Mouse (Mus musculus): ENCODE data around the gene Med12l.

Gene Med12l

GRCm38 (mm10) chr3:59005271-59005995 lies at the start of gene Med12l:
Gene Med12l (plus strand): TSS chr3:59005825.
- DNase-seq (ENCODE audit: low read depth, low spot score) = no peak

GRCm38 (mm10) chr3:58961166-58961565 lies 44.5 kb upstream of the Med12l start:
- DNase-seq (ENCODE audit: low read depth, low spot score) = no peak

GRCm38 (mm10) chr3:58977413-58977812 lies 28.2 kb upstream of the Med12l start:
- DNase-seq (ENCODE audit: low read depth, low spot score) = no peak

DNA sequence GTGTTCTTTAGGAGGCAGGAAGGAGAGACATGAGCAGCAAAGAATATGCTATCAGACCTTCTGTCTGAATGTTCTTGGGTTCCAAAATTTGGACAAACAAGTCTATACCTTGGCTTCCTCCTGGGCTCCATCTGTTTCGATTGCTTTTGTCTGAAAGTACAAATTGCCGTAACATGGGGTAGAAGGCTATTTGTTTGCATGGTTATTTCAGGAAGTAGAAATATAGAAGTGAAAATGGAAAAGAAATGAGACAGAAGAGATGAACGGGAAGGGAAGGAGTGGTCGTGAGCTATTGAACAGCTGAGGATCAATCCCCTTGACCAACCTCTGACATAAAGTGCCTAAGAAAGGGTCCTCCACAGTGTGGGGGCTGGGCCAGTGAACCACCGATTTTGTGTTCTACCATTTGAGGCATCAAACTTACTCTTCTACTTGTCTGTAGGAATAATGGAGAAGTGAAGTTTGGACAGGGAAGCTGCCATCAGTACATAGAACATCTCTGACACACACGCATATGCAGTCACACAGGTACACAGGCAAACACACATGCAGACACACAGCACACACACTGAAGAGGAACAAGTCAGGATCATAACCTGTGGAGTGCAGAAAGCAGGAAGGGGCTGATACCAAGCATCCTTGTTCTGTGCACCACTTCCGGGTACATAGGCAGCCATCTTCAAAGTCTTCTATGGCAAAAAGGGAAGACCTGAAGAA lies 27.6 kb upstream of the Med12l start:
- DNase-seq (ENCODE audit: low read depth, low spot score) = peak; percentile 42

- no peak for DNase-seq (ENCODE audit: low read depth, low spot score)
These were observed 25.0 kb upstream of the Med12l start for GRCm38 (mm10) chr3:58980579-58980978.

DNA sequence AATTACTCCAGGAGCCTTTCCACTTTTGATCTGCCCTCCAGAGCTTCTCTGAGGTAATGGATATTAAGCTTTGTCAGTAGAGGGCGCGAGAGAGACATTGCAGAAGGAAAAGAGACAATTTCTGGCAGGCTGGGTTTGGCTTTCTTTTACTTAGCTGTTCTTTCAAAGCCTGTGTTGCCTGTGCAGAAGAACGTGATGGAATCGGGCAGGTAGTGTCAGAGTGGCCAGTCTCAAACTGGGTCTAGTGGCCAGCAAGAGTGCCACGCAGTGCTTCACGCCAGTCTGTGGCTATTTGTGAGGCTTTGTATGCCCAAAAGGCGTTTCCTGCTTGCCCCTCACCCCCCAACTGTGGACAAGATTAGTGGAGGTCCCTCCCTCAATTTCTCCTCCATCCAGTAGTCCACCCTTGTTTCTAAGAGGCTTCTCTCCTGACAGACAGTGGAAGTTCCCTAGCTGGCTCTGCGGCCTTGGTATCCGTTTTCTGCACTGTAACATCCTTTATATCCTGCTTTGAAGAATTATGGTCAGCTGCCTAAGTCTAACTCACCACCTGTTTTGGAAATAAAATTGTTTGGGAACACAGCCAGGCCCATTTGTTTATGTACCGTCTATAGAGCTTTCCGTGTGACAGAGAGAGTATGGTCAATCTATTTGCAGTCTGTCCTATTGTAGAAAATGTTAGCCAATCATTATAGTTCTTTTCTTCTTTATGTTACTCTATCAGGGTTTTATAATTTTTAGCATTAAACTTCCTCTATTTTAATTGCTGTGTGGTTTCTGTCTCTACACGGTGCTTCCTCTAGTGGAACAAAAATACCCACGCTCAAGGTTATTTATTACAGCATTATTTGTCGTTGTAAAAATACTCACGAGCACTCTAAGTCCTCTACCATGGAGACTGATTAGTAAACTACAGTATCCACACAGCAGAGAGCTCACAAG lies 22.5 kb upstream of the Med12l start:
- peak; percentile 83 for DNase-seq (ENCODE audit: low read depth, low spot score)

DNA sequence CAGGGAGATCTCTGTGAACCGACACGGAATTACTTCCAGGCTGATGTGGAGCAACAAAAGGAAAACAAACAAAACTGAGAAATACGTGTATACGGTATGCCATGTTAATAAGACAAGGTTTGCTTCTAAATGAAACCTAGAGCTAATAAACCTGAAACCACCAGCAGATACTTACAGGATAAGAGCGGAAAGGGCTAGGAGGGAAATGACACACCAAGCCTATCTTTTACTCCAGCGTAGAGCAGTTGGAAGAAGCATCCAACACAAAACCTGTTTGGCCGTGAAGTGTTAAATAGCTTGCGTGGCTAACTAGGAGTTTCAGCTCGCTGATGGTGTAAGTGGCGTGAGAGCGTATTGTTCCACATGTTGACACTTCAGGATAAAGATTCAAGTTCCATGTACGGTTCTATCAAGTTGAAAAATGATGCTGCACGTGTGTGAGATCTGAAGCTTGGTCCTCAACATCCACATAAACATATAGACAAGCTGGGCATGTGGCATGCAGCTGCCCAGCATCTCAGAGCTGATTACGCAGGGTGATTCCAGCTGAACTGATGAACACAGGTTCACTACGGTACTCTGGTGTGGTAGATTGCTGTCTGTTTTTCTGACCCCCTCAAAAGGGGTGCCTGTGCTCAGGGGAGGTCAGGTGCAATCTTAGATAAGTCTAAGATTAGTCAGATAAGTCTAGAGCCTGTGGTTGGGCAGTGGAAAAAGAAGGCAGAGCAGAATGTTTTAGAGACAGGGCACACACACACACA lies 21.6 kb upstream of the Med12l start:
- DNase-seq (ENCODE audit: low read depth, low spot score) = peak; percentile 26

GRCm38 (mm10) chr3:58985816-58986215 lies 19.8 kb upstream of the Med12l start:
- DNase-seq (ENCODE audit: low read depth, low spot score) = no peak

- no peak for DNase-seq (ENCODE audit: low read depth, low spot score)
These were observed 16.3 kb upstream of the Med12l start for GRCm38 (mm10) chr3:58989374-58989773.

DNA sequence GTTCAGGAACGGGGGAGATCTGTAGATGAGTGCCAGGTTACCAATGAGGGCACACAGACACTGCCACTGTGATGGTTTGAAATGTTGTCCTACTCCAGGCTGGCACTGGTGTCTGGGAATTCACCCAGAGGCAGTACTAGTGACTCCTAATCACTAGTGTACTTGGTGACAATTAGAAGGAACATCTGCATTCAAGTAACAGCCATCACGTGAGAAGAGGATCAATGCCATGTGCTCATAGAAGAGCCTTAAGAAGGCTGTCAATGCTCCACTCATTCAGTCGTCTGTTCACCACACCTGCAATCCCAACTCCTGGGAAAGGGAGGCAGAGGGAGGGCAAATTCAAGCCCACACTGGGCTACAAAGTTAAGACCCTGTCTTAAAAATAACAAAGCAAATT lies 15.1 kb upstream of the Med12l start:
- DNase-seq (ENCODE audit: low read depth, low spot score) = no peak

GRCm38 (mm10) chr3:58992122-58992521 lies 13.5 kb upstream of the Med12l start:
- no peak for DNase-seq (ENCODE audit: low read depth, low spot score)

GRCm38 (mm10) chr3:58993619-58994018 lies 12.0 kb upstream of the Med12l start:
- no peak for DNase-seq (ENCODE audit: low read depth, low spot score)

- no peak for DNase-seq (ENCODE audit: low read depth, low spot score)
These were observed 1.9 kb upstream of the Med12l start for GRCm38 (mm10) chr3:59003756-59004155.

GRCm38 (mm10) chr3:59005996-59006730 lies 538 bp downstream of the Med12l start:
- DNase-seq (ENCODE audit: low read depth, low spot score) = no peak

GRCm38 (mm10) chr3:59006731-59007441 lies 1.3 kb downstream of the Med12l start:
- DNase-seq (ENCODE audit: low read depth, low spot score) = no peak

DNA sequence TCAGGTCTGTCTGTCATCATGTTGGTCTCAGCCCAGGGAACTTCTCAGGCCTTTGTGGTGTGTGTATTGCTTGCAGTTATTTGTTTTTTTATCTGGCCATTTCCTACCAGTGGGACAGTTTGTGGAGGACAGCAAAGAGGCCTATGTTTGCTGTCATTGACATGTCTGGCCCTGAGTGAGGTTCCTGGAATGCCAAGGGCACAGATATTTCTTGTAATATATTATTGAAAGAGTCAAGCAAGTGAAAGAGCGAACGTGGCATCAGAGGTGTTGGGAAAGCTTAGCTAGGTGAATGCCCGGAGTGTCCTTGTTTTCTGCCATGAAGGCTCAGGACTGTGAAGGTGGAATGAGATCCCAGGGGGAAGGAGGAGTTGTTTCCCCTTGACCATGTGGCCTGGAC lies 4.7 kb downstream of the Med12l start:
- no peak for DNase-seq (ENCODE audit: low read depth, low spot score)

- no peak for DNase-seq (ENCODE audit: low read depth, low spot score)
These were observed 10.2 kb downstream of the Med12l start for GRCm38 (mm10) chr3:59015698-59016412.

- DNase-seq (ENCODE audit: low read depth, low spot score) = no peak
These were observed 10.9 kb downstream of the Med12l start for GRCm38 (mm10) chr3:59016501-59016900.

- no peak for DNase-seq (ENCODE audit: low read depth, low spot score)
These were observed 15.6 kb downstream of the Med12l start for GRCm38 (mm10) chr3:59021236-59021635.
